Mouse (Mus musculus): Measurements from ENCODE around the gene Slc7a9. TPM values are rescaled to one million over a fixed set of nuclear protein-coding genes. Genes with fewer than 3 reads are reported as not detected.

The Slc7a9 gene
- polyA plus RNA-seq (2021; fragmentation: Nextera tagmentation): not detected in 2 replicates
- long read RNA-seq, experiment 1: 0 reads
- long read RNA-seq, experiment 2: 0 reads

DNA sequence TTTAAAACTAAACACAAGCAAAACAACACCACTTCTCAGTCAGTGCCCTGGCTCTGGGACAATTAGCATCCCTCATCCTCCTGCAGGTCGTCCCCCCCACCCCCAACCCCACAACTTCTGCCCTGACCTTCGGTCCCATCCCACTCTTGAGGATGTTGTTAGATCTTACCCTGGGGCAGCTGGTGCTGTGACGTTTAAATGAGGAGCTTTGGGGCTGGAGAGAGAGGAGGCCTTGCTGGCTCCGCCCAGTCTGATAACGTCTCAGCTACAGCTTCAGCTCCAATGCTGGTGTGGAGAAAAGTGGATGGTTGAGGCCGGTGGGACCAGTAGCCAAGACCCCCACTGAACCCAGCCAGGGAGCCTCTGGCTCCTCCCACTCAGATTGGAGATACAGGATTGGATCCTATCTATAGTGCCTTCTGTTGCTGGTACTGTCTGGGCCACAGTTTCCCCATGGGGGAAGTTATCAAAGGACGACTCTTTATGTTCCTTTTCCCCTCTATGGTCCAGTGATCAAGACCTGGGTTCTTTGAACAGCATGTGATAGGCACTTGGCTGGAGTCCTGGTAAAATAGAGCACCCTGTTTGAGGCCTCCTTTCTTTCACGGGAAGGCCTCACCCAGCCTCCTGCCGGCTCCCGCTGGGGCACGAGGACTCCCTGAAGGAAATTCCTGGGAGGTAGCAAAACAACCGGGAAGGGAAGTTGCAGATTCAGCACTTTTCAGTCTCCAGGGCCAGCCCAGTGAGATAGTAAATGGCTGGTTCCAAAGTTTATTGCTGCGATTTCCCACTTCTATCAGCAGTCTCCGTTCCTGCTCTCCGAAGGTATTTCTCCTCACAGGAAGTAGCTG, at the start of gene Slc7a9:
Gene Slc7a9 (plus strand): TSS at position 801 of the 851 bp plus-strand sequence.

Other genes starting within 250 kb of the Slc7a9 start
- 8.9 and 10.7 TPM in 2 replicates for gene Lrp3, start 233.3 kb upstream of the Slc7a9 start, polyA plus RNA-seq (2021; fragmentation: Nextera tagmentation)
- gene Gpatch1, start 130.4 kb upstream of the Slc7a9 start, polyA plus RNA-seq (2021; fragmentation: Nextera tagmentation): 14.7 and 15.1 TPM in 2 replicates
- 6.8 and 7.3 TPM in 2 replicates for gene Rhpn2, start 114.6 kb upstream of the Slc7a9 start, polyA plus RNA-seq (2021; fragmentation: Nextera tagmentation)
- 8.5 and 9.7 TPM in 2 replicates for gene Faap24, start 52.0 kb upstream of the Slc7a9 start, polyA plus RNA-seq (2021; fragmentation: Nextera tagmentation)
- 6.3 and 6.9 TPM in 2 replicates for gene Cep89, start 51.8 kb upstream of the Slc7a9 start, polyA plus RNA-seq (2021; fragmentation: Nextera tagmentation)
- gene Tdrd12, start 88.9 kb downstream of the Slc7a9 start, polyA plus RNA-seq (2021; fragmentation: Nextera tagmentation): 0.33 and 0.55 TPM in 2 replicates
- 202 and 203 TPM in 2 replicates for gene Nudt19, start 107.5 kb downstream of the Slc7a9 start, polyA plus RNA-seq (2021; fragmentation: Nextera tagmentation)
- 0.01 TPM in 1 of 2 replicates, not detected in the other for gene Rgs9bp, start 136.8 kb downstream of the Slc7a9 start, polyA plus RNA-seq (2021; fragmentation: Nextera tagmentation)
- 8.3 and 9.3 TPM in 2 replicates for gene Ankrd27, start 137.4 kb downstream of the Slc7a9 start, polyA plus RNA-seq (2021; fragmentation: Nextera tagmentation)
- 245 and 261 TPM in 2 replicates for gene Pdcd5, start 198.7 kb downstream of the Slc7a9 start, polyA plus RNA-seq (2021; fragmentation: Nextera tagmentation)